In the genomic region with DNA sequence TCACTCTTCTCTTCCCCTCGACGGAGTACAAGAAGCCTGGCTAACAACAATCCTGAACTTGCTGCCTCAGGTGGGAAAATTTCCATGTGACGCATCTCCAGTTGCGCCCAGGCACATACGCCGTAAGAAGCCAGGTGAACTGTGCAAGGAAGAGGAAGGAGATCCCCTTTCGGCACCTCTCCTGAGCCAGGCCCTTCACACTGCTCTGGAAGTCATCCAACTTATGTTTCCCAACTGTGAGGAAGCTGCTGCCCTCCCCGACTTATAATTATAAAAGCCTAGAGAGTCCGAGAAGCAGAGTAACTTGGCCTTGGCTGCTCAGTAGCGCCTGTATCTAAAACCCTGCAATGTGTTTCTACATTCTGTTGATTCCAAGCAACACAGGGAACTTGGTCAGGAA, we compare ENCODE assay signal across 20 mouse cellular contexts.
DNase-seq lines count a peak whose midpoint lies in the region; ATAC-seq and TF ChIP-seq lines count a peak whose summit lies in the region.
"Had no signal": no experiment of that assay in that cellular context is flagged by ENCODE, and none has a peak within 500 bp of the region (broad histone marks: within the 10 kb centered on the region; RNA-seq: fewer than 3 reads in every experiment).

No protein-coding gene starts in this region.

- H3K27ac ChIP-seq in heart, embryonic 13.5 days (replicated peaks) = no peak overlapping the region
- no peak overlapping the region for H3K27ac ChIP-seq in heart, embryonic 11.5 days (ENCODE audit: low read depth, low read length)
- no peak overlapping the region for H3K27ac ChIP-seq in forebrain, embryonic 15.5 days (replicated peaks)
- H3K27ac ChIP-seq in midbrain, postnatal 0 days (ENCODE audit: low read depth, low read length) = no peak overlapping the region
- H3K27ac ChIP-seq: heart, adult 2 months; hindbrain, embryonic 15.5 days; limb, embryonic 13.5 days; neural tube, embryonic 13.5 days had no signal

- H3K36me3 ChIP-seq in heart, embryonic 13.5 days = no peaks in the 10 kb centered on the region
- H3K36me3 ChIP-seq in heart, embryonic 11.5 days (ENCODE audit: control insufficient read depth, insufficient read depth, low read length) = no peaks in the 10 kb centered on the region
- H3K36me3 ChIP-seq in forebrain, embryonic 15.5 days = no peaks in the 10 kb centered on the region
- no peaks in the 10 kb centered on the region for H3K36me3 ChIP-seq in midbrain, postnatal 0 days (ENCODE audit: insufficient read depth, low read length)
- H3K36me3 ChIP-seq: hindbrain, embryonic 15.5 days; limb, embryonic 13.5 days; neural tube, embryonic 13.5 days had no signal

- 53% methylated on average over 10 of the region's 10 CpGs for WGBS in heart, embryonic 13.5 days
- WGBS in heart, embryonic 11.5 days (ENCODE audit: insufficient replicate concordance) = 62% methylated on average over 10 of the region's 10 CpGs
- 73% methylated on average over 10 of the region's 10 CpGs for WGBS in forebrain, embryonic 15.5 days
- WGBS in midbrain, postnatal 0 days = 83% methylated on average over 10 of the region's 10 CpGs

- peak overlapping the region; percentile 33; the same call in 1 of the 2 replicates for H3K9ac ChIP-seq in heart, embryonic 13.5 days
- H3K9ac ChIP-seq in heart, embryonic 11.5 days (ENCODE audit: low read depth, low read length) = no peak overlapping the region
- no peak overlapping the region for H3K9ac ChIP-seq in forebrain, embryonic 15.5 days (replicated peaks)
- no peak overlapping the region for H3K9ac ChIP-seq in midbrain, postnatal 0 days (replicated peaks; ENCODE audit: low read length, poor library complexity, severe bottlenecking)
- H3K9ac ChIP-seq: forebrain, postnatal 0 days; hindbrain, embryonic 15.5 days; limb, embryonic 13.5 days; neural tube, embryonic 13.5 days had no signal

- ATAC-seq in heart, embryonic 13.5 days (ENCODE audit: extremely low read depth, insufficient number of reproducible peaks, low FRiP score, low TSS enrichment) = no peak
- ATAC-seq in heart, embryonic 11.5 days (replicated peaks; ENCODE audit: insufficient number of reproducible peaks, low FRiP score, low TSS enrichment) = no peak
- ATAC-seq in forebrain, embryonic 15.5 days (replicated peaks) = no peak
- ATAC-seq in midbrain, postnatal 0 days (ENCODE audit: low FRiP score) = no peak
- ATAC-seq: activated CD4-positive, CD25-positive, alpha-beta regulatory T cell, adult 4 months; forebrain, postnatal 0 days; Patski had no signal

- no peak overlapping the region for H3K4me3 ChIP-seq in heart, embryonic 13.5 days
- no peak overlapping the region for H3K4me3 ChIP-seq in heart, embryonic 11.5 days (ENCODE audit: low read depth, low read length)
- no peak overlapping the region for H3K4me3 ChIP-seq in forebrain, embryonic 15.5 days
- no peak overlapping the region for H3K4me3 ChIP-seq in midbrain, postnatal 0 days (ENCODE audit: low read depth, low read length)
- H3K4me3 ChIP-seq: erythroblast, embryonic 14.5 days; heart, adult 2 months; hindbrain, embryonic 15.5 days; limb, embryonic 13.5 days; neural tube, embryonic 13.5 days had no signal

- no peaks in the 10 kb centered on the region for H3K27me3 ChIP-seq in heart, embryonic 13.5 days (replicated peaks)
- no peaks in the 10 kb centered on the region for H3K27me3 ChIP-seq in heart, embryonic 11.5 days (ENCODE audit: control insufficient read depth, insufficient read depth, low read length)
- H3K27me3 ChIP-seq in forebrain, embryonic 15.5 days = no peaks in the 10 kb centered on the region
- no peaks in the 10 kb centered on the region for H3K27me3 ChIP-seq in midbrain, postnatal 0 days (ENCODE audit: insufficient read depth, low read length)
- H3K27me3 ChIP-seq: hindbrain, embryonic 15.5 days; limb, embryonic 13.5 days; neural tube, embryonic 13.5 days; Patski had no signal

- DNase-seq in cerebellum, adult 9-10 months = peak; percentile 46
- peak; percentile 51 for DNase-seq in fat pad, adult 2 months (ENCODE audit: extremely low read depth, low read depth, low spot score)
- DNase-seq in lung, postnatal 36 days = peak; percentile 62
- DNase-seq in frontal cortex, postnatal 10 days (ENCODE audit: low spot score in 2 of 2) = no peak
- no peak for DNase-seq in midbrain, postnatal 0 days (ENCODE audit: low spot score)
- DNase-seq: forebrain, postnatal 0 days; gastrocnemius, postnatal 10 days; heart, adult 2 months; kidney, adult 2 months; kidney, postnatal 25 days; layer of hippocampus, adult 9-11 months had no signal

- no peak for TF ChIP-seq CTCF in midbrain, postnatal 0 days (IDR thresholded peaks at IDR 0.05)

- H3K9me3 ChIP-seq in heart, embryonic 13.5 days = no peaks in the 10 kb centered on the region
- H3K9me3 ChIP-seq in heart, embryonic 11.5 days (replicated peaks; ENCODE audit: control insufficient read depth, low read length) = no peaks in the 10 kb centered on the region
- no peaks in the 10 kb centered on the region for H3K9me3 ChIP-seq in forebrain, embryonic 15.5 days
- no peaks in the 10 kb centered on the region for H3K9me3 ChIP-seq in midbrain, postnatal 0 days (ENCODE audit: low read length)
- H3K9me3 ChIP-seq: hindbrain, embryonic 15.5 days; limb, embryonic 13.5 days; neural tube, embryonic 13.5 days had no signal

- peaks cover 57% of the 10 kb centered on the region for H3K4me1 ChIP-seq in heart, embryonic 13.5 days
- H3K4me1 ChIP-seq in heart, embryonic 11.5 days (ENCODE audit: control insufficient read depth, insufficient read depth, low read length) = peaks cover 20% of the 10 kb centered on the region
- H3K4me1 ChIP-seq in forebrain, embryonic 15.5 days = peaks cover 76% of the 10 kb centered on the region
- H3K4me1 ChIP-seq in midbrain, postnatal 0 days (ENCODE audit: insufficient read depth, low read length) = peaks cover 5% of the 10 kb centered on the region; the same call in 1 of the 2 replicates

- H3K4me2 ChIP-seq in heart, embryonic 13.5 days = 0 out of 2 replicates have a peak overlapping the region, but pooled peaks have one; percentile 6
- no peak overlapping the region for H3K4me2 ChIP-seq in heart, embryonic 11.5 days
- H3K4me2 ChIP-seq in forebrain, embryonic 15.5 days (replicated peaks) = no peak overlapping the region
- no peak overlapping the region for H3K4me2 ChIP-seq in midbrain, postnatal 0 days (ENCODE audit: low read depth, low read length, poor library complexity, severe bottlenecking)
- H3K4me2 ChIP-seq: hindbrain, embryonic 15.5 days; limb, embryonic 13.5 days; neural tube, embryonic 13.5 days had no signal

Comparison
In these comparisons a context has a peak if more than half of its experiments do, and no peak if none do; other contexts are left out.
1. DNase-seq: peak in cerebellum, adult 9-10 months (single experiment), fat pad, adult 2 months (single experiment) and lung, postnatal 36 days (single experiment); none in frontal cortex, postnatal 10 days (0 of 2) and midbrain, postnatal 0 days (single experiment).